Mouse (Mus musculus) hindbrain, embryonic 13.5 days (tissue): ENCODE measurements around the gene Clic4. TPM values are rescaled to one million over a fixed set of nuclear protein-coding genes. Genes with fewer than 3 reads are reported as not detected.
"Not testable (repeated sequence)": the region's sequence is repeated elsewhere in the genome, so short reads cannot be mapped to it uniquely, and the experiment has no call there.

Source experiments
- ATAC-seq: fragments of 200-750 bp; cut with Nextera tagmentation; 2 replicates; pipeline ENCODE4 v1.8.0; 2017; ENCODE audit warnings: moderate TSS enrichment; ENCODE audit not compliant: low FRiP score
- H3K27ac ChIP-seq: fragments of 300-500 bp; sonication (generic); 2 replicates; pipeline ENCODE4 v1.5.1; 2015; ENCODE audit warnings: inconsistent platforms, mild to moderate bottlenecking, moderate library complexity
- H3K27me3 ChIP-seq: fragments of 300-500 bp; sonication (generic); 2 replicates; pipeline ENCODE4 v1.6.1; 2015; ENCODE audit warnings: mild to moderate bottlenecking, inconsistent platforms
- H3K36me3 ChIP-seq: fragments of 300-500 bp; sonication (generic); 2 replicates; pipeline ENCODE4 v1.6.1; 2015; ENCODE audit warnings: mild to moderate bottlenecking, inconsistent platforms
- H3K4me1 ChIP-seq: fragments of 300-500 bp; sonication (generic); replicated peaks from 2 replicates; pipeline ENCODE4 v1.6.1; 2015; ENCODE audit warnings: inconsistent platforms
- H3K4me2 ChIP-seq: fragments of 300-500 bp; sonication (generic); 2 replicates; pipeline ENCODE4 v1.6.1; 2015; ENCODE audit warnings: inconsistent platforms, mild to moderate bottlenecking, moderate library complexity
- H3K4me3 ChIP-seq: fragments of 300-500 bp; sonication (generic); 2 replicates; pipeline ENCODE4 v1.5.1; 2015; ENCODE audit warnings: mild to moderate bottlenecking, inconsistent platforms
- H3K9ac ChIP-seq: fragments of 300-500 bp; sonication (generic); 2 replicates; pipeline ENCODE4 v1.6.1; 2015; ENCODE audit warnings: mild to moderate bottlenecking, inconsistent platforms
- H3K9me3 ChIP-seq: fragments of 300-500 bp; sonication (generic); 2 replicates; pipeline ENCODE4 v1.6.1; 2016; ENCODE audit warnings: inconsistent platforms
- WGBS: fragments of 180-500 bp; shearing (Covaris S2); methylation state at CpG from one replicate; pipeline ENCODE4 v1.1.7; 2015; 5-methylcytosine and 5-hydroxymethylcytosine counted together
- polyA plus RNA-seq: library from polyadenylated mRNA; unstranded; fragments of >200 nt; fragmentation: Nextera tagmentation; extraction: Ambion mirVana; gene quantifications from 2 replicates; pipeline ENCODE4 v1.2.1, GENCODE M21; 2015

Gene Clic4
- polyA plus RNA-seq, 1 experiment from 2014 or later: 84.7 TPM

DNA sequence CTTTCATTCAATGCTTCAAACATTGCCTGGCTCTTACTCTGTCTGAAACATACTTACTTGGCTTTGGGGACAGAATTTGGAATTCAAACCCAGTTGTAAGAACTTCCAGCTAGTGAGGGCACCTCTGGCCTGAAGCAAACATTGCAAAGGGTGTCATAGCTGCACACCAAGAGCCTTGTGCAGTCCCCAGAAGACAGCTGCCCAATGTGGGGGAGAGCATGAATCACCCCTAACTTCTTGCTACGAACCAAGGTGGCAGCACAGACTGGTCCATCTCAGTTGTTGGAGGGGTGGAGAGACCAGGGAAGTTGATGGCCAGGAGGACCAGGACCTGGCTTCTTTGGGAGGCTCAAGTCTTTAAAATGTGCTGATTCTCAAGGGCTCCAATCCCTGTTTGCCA, 81.4 kb downstream of the Clic4 start:
- no peak overlapping the region for H3K4me2 ChIP-seq
- no peak overlapping the region for H3K4me3 ChIP-seq
- H3K36me3 ChIP-seq: no peaks in the 10 kb centered on the region
- H3K4me1 ChIP-seq: 0 out of 2 replicates have a peak, but pooled peaks cover 3% of the 10 kb centered on the region
- WGBS: 63% methylated on average over 1 of the region's 1 CpGs
- no peak overlapping the region for H3K27ac ChIP-seq
- H3K9ac ChIP-seq: no peak overlapping the region
- no peak for ATAC-seq
- H3K27me3 ChIP-seq: peaks cover 17% of the 10 kb centered on the region; the same call in 1 of the 2 replicates
- peaks cover 5% of the 10 kb centered on the region; the same call in 1 of the 2 replicates for H3K9me3 ChIP-seq

DNA sequence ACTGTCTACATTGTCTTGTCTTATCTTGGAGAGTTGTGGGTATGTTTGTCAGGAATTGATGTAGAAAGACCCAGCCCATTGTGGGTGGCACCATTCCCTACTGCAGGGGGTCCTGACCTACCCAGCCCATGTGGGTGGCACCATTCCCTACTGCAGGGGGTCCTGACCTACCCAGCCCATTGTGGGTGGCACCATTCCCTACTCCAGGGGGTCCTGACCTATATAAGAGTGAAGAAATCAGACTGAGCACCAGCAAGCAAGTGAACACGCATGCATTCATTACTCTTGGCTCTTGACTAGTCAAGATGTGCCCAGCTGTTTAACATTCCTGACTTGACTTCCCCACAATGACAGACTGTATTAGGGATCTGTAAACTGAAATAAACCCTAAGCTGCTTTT, 82.2 kb downstream of the Clic4 start:
- ATAC-seq: no peak
- no peak overlapping the region for H3K4me2 ChIP-seq
- no peak overlapping the region for H3K4me3 ChIP-seq
- peaks cover 17% of the 10 kb centered on the region; the same call in 1 of the 2 replicates for H3K27me3 ChIP-seq
- 0 out of 2 replicates have a peak, but pooled peaks cover 3% of the 10 kb centered on the region for H3K4me1 ChIP-seq
- WGBS: 89% methylated on average over 1 of the region's 1 CpGs
- H3K9ac ChIP-seq: no peak overlapping the region
- H3K36me3 ChIP-seq: no peaks in the 10 kb centered on the region
- no peak overlapping the region for H3K27ac ChIP-seq
- peaks cover 5% of the 10 kb centered on the region; the same call in 1 of the 2 replicates for H3K9me3 ChIP-seq

DNA sequence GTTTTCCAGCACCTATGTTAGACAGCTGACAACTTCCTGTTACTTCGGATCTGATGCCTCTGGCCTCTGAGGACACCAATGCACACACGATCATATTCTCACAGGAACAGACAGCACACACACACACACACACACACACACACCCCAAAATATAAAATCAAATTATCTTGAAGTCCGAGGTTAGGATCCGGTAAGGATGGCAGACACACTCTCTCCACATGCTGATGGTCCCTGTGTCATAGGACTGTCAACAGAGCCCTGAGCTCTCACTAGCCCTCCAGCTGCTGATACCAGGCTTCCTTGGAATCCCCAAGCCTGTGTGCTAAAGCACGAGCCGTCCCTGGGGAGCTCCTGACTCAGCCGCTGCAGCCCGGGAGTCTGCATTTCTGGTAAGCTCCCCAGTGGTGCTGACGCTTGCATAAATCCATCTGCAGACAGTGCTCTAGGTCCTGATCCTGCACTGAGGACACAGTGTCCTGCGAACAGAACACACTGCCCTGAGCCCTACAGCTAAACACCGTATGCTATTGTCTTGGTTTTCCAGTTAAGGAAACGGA, 83.1 kb downstream of the Clic4 start:
- no peaks in the 10 kb centered on the region for H3K9me3 ChIP-seq
- 86% methylated on average over 12 of the region's 12 CpGs for WGBS

DNA sequence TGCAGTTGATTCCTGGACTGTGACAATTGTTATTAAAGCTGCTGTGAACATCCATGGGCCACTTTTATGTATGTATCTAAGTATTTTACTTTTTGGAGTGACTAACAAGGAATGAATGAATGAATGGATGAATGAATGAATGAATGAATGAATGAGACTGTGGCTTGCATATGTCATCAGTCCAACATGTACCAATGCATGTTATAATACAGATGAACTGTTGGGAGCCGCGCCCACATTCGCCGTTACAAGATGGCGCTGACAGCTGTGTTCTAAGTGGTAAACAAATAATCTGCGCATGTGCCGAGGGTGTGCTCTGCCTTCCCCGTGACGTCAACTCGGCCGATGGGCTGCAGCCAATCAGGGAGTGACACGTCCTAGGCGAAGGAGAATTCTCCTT, 88.3 kb downstream of the Clic4 start:
- 98% methylated on average over 6 of the region's 13 CpGs for WGBS
- H3K27me3 ChIP-seq, ATAC-seq, H3K4me3 ChIP-seq, H3K27ac ChIP-seq, H3K9ac ChIP-seq, H3K4me2 ChIP-seq, H3K4me1 ChIP-seq, H3K36me3 ChIP-seq, H3K9me3 ChIP-seq: not testable (repeated sequence)

More for the DNA sequence above, 83.1 kb downstream of the Clic4 start:
- Histone ChIP-seq H3K4me1 (0 out of 2 replicates have a peak, but pooled peaks cover 3% of the 10 kb centered on the region), H3K27ac (no peak overlapping the region), H3K9ac (no peak overlapping the region), H3K4me2 (no peak overlapping the region), H3K4me3 (no peak overlapping the region), H3K36me3 (no peaks in the 10 kb centered on the region), H3K27me3 (peaks cover 13% of the 10 kb centered on the region; the same call in 1 of the 2 replicates)
- ATAC-seq: no peak

DNA sequence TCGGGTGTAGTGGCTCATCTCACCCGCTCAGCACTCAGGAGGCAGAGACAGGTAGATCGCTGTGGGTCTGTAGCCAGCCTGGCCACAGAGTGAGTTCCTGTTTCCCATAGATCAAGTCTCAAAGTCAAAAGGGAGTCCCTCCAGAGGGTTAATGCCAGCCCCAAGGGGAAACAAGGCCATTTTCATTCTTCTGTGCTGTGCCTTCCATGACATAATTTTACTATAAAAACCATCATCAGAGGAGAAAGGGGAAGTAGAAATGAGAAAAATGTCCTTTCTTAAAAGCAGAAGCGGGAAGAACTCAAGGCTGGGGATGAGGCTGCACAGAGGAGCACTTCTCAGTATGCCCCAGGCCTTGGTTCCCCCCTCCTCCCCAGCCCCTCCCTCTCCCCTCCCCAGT, 90.8 kb downstream of the Clic4 start:
- Histone ChIP-seq H3K9me3 (no peaks in the 10 kb centered on the region), H3K27ac (no peak overlapping the region), H3K36me3 (no peaks in the 10 kb centered on the region), H3K4me2 (no peak overlapping the region), H3K27me3 (peaks cover 24% of the 10 kb centered on the region; the same call in 1 of the 2 replicates), H3K4me1 (no peaks in the 10 kb centered on the region), H3K9ac (no peak overlapping the region), H3K4me3 (no peak overlapping the region)
- 88% methylated on average over 4 of the region's 4 CpGs for WGBS
- ATAC-seq: no peak

DNA sequence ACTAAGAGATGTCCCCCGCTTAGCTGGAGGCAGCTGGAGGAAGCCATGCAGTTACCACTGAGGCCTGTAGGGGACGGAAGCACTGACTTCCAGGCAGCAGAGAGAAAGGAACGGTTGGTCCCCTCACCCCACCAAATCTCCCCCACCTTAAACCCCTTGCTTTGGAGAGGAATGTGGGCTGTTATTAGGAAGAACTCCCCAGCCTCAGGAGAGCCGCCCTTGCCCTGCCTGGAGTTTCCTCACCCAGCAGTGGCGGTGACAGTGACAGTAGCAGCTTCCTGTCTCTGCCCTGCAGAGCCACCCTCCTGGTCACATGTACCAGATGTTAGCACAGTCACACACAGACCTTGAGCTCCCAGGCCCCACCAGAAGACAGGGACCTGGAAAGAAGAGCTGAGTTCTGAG, 93.5 kb downstream of the Clic4 start:
- 28% methylated on average over 5 of the region's 5 CpGs for WGBS
- H3K9me3 ChIP-seq: no peaks in the 10 kb centered on the region
- no peaks in the 10 kb centered on the region for H3K36me3 ChIP-seq
- H3K27ac ChIP-seq: no peak overlapping the region
- no peak overlapping the region for H3K4me2 ChIP-seq
- H3K4me3 ChIP-seq: no peak overlapping the region
- ATAC-seq: no peak
- peaks cover 51% of the 10 kb centered on the region for H3K27me3 ChIP-seq
- no peak overlapping the region for H3K9ac ChIP-seq
- H3K4me1 ChIP-seq: peaks cover 11% of the 10 kb centered on the region

DNA sequence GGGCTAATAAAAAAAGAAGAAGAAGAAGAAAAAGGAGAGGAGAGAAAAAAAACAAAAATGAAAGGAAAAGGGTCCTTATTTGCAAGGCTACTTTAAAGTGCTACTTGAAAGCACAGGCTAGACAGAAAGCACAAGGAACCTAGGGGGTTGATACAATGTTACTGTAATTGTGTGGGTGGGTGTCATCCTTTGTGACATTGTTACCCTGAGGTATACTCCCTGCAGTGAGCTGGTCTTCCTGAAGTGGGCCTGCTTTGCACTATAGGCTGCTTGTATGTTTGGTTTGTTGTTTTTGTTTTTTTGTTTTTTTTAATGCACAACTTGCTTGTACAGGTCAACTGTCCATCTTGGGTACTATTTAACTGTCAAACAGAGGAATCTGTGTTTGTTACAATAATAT, 95.0 kb downstream of the Clic4 start:
- Histone ChIP-seq H3K4me1 (peaks cover 11% of the 10 kb centered on the region), H3K4me2 (no peak overlapping the region), H3K27me3 (peaks cover 66% of the 10 kb centered on the region), H3K27ac (no peak overlapping the region), H3K4me3 (no peak overlapping the region), H3K9me3 (no peaks in the 10 kb centered on the region), H3K9ac (no peak overlapping the region), H3K36me3 (no peaks in the 10 kb centered on the region)
- ATAC-seq: no peak

DNA sequence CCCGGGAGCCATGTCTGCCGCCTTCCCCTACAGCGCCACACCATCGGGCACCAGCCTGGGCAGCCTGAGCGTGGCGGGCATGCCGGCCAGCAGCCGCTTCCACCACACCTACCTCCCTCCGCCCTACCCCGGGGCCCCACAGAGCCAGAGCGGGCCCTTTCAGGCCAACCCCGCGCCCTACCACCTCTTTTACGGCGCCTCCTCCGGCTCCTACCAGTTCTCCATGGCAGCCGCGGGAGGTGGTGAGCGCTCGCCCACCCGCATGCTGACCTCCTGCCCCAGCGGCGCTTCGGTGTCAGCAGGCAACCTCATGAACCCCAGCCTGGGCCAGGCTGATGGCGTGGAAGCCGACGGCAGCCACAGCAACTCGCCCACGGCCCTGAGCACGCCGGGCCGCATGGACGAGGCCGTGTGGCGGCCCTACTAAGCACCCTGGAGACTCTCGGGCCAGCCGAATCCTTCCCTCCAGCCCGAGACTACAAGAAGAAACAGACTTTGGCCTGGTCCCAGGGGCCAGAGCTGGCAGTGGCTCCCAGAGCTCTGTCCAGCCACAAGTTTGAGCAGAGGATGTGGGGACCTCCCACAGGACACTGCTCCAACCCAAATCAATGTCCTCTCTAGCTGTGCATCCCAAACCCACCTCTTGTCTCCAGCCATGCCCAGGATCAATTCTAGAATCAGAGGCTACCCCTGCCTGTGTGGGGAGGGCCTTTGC, 97.1 kb downstream of the Clic4 start:
- H3K27me3 ChIP-seq: peaks cover 84% of the 10 kb centered on the region
- ATAC-seq: peak; percentile 19; the same call in 1 of the 2 replicates

DNA sequence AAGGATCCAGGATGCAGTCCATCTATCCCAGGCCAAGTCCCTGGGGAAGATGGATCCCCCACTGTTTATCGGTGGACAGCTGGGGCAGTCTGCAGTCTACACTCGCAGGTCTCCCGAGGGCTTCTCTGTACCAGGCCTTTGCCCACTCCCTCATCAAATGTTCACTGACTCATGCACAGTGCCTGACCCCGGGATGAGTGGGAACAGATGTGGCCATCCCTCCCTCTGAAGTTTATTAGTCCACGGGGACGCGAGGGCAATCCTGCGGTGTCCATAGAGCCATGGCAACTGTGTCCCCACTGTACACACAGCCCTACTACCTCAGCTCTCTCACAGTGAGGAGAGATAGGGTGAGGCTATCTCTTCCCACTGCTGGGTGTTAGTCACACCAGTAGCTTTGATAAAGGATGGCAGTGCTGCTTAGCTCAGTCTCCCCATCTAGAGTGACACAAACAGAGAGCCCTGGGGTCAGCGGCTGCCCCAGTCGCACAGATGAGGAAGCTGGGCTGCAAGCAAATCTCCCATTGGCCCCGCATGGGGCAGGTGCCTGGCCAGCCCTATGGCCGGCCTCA, 101.2 kb downstream of the Clic4 start:
- H3K9me3 ChIP-seq: no peaks in the 10 kb centered on the region
- no peak for ATAC-seq
- WGBS: 60% methylated on average over 12 of the region's 12 CpGs
- no peak overlapping the region for H3K9ac ChIP-seq
- H3K4me1 ChIP-seq: peaks cover 28% of the 10 kb centered on the region
- peaks cover 97% of the 10 kb centered on the region for H3K27me3 ChIP-seq
- H3K27ac ChIP-seq: no peak overlapping the region
- H3K4me3 ChIP-seq: no peak overlapping the region
- H3K36me3 ChIP-seq: no peaks in the 10 kb centered on the region
- no peak overlapping the region for H3K4me2 ChIP-seq

More for the DNA sequence above, 97.1 kb downstream of the Clic4 start:
- H3K4me3 ChIP-seq: peak overlapping the region; percentile 31
- peaks cover 15% of the 10 kb centered on the region for H3K4me1 ChIP-seq
- H3K27ac ChIP-seq: no peak overlapping the region
- no peaks in the 10 kb centered on the region for H3K36me3 ChIP-seq
- H3K9me3 ChIP-seq: no peaks in the 10 kb centered on the region
- WGBS: 4% methylated on average over 38 of the region's 38 CpGs
- H3K9ac ChIP-seq: peak overlapping the region; percentile 66
- H3K4me2 ChIP-seq: peak overlapping the region; percentile 56

DNA sequence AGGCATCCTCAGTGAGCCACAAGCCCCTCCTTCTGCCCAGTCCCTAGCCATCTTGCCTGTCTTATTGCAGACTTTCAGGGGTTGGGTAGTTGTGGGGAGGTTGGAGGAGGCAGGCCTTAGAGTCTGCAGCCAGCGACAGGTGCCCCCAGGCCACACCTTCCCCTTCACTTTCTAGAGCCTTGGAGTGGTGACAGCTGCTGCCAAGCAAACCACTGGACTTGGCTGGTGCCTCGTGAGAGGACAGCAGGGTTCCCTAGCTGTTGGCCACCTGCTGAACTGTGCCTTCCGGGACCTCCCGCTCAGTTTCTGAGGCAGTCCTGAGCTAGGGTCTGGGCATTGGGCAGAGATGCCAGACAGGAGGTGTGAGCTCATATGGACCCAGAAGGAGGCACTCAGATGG, 103.1 kb downstream of the Clic4 start:
- Histone ChIP-seq H3K27ac (no peak overlapping the region), H3K27me3 (peaks cover 97% of the 10 kb centered on the region), H3K4me1 (peaks cover 22% of the 10 kb centered on the region), H3K9ac (no peak overlapping the region), H3K36me3 (no peaks in the 10 kb centered on the region), H3K9me3 (no peaks in the 10 kb centered on the region), H3K4me3 (no peak overlapping the region), H3K4me2 (no peak overlapping the region)
- no peak for ATAC-seq
- WGBS: 59% methylated on average over 4 of the region's 4 CpGs

DNA sequence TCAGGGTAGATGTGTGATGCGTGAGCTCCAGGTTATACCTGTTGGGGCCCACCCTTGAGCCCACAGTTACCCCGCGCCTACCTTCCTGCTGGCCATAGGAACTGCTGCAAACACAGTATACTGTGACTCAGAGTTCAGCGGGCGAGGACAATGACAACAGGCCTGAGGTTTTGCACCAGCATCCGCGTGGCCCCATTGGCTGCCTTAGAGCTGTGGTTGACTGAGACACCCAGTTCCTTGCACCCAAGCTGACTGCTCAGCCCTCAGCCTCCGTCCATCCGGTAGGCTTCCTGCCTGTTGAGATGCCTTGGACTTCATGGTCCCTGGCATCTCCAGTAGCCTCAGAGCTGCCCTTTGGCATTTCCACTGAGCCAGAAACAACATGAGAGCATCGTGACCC, 103.5 kb downstream of the Clic4 start:
- no peak overlapping the region for H3K4me2 ChIP-seq
- no peaks in the 10 kb centered on the region for H3K36me3 ChIP-seq
- no peak overlapping the region for H3K9ac ChIP-seq
- H3K4me3 ChIP-seq: no peak overlapping the region
- ATAC-seq: no peak
- no peak overlapping the region for H3K27ac ChIP-seq
- H3K27me3 ChIP-seq: peaks cover 97% of the 10 kb centered on the region
- WGBS: 71% methylated on average over 10 of the region's 10 CpGs
- no peaks in the 10 kb centered on the region for H3K9me3 ChIP-seq
- peaks cover 22% of the 10 kb centered on the region for H3K4me1 ChIP-seq

DNA sequence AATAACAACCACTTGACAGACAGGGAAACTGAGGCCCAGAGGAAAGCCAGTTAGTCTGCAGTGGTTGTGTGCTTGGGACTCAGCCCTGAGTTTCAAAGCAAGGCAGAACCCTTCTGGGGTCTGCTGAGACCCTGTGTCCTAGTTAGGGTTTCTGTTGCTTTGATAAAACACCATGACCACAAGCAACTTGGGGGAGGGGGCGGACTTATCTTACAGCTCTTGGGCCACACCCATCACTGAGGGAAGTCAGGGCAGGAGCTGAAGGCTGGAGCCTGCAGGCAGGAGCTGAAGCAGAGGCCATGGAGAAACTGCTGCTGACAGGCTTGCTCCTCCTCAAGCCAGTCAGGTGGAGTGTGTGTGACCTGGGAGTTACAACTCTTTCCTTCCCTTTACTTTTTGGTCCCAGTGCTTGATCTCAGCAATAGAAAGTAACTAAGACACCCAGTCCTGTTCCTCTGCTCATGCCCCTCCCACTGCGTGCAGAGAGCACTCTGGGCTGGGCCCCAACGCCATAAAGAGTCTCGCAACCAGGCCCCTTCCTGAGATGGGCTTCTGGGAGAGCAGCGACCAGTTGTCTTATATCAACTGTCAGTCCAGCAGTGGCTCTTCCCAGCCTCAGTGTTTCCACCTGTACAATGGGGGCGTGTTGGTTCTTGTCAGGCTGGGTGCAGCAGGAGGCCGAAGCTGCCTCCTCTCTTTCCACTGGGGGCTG, 104.6 kb downstream of the Clic4 start:
- no peak overlapping the region for H3K4me2 ChIP-seq
- H3K4me3 ChIP-seq: no peak overlapping the region
- peaks cover 97% of the 10 kb centered on the region for H3K27me3 ChIP-seq
- H3K9me3 ChIP-seq: no peaks in the 10 kb centered on the region
- no peak overlapping the region for H3K27ac ChIP-seq
- H3K36me3 ChIP-seq: no peaks in the 10 kb centered on the region
- 53% methylated on average over 7 of the region's 7 CpGs for WGBS
- no peak overlapping the region for H3K9ac ChIP-seq
- ATAC-seq: no peak
- peaks cover 22% of the 10 kb centered on the region for H3K4me1 ChIP-seq
